Mouse (Mus musculus) CH12.LX (cell line): ENCODE measurements at regions not wholly inside any gene's neighbourhood (a gene's known extent, or its start where the extent isn't known, plus 50 kb on each side); places are given as distances from the start of the nearest gene placed in this dataset.

Source experiments
- DNase-seq: peaks from one replicate; pipeline ENCODE4 v3.0.0-alpha.2; 2013; ENCODE audit errors: extremely low read depth
- H3K27ac ChIP-seq: 2 replicates; pipeline ENCODE4 v1.5.1; 2012; ENCODE audit warnings: low read depth, mild to moderate bottlenecking, control low read depth, moderate library complexity; ENCODE audit not compliant: insufficient read depth
- H3K27me3 ChIP-seq: replicated peaks from 2 replicates; pipeline ENCODE3; 2012; ENCODE audit warnings: inconsistent platforms
- H3K36me3 ChIP-seq, 2 experiments: replicated peaks in 1 of 2; 2 replicates each; pipeline versions ENCODE3 to v1.6.1; 2012; ENCODE audit warnings: inconsistent platforms in 1 of 2, low read length in 1 of 2, mild to moderate bottlenecking in 1 of 2, mixed read lengths in 1 of 2, moderate library complexity in 1 of 2; ENCODE audit not compliant: control insufficient read depth in 1 of 2, insufficient read depth in 1 of 2
- H3K4me1 ChIP-seq, 2 experiments: 2 replicates each; pipeline ENCODE4 v1.6.1; 2012; ENCODE audit warnings: inconsistent platforms in 1 of 2, moderate library complexity in 1 of 2; ENCODE audit not compliant: insufficient read depth in 2 of 2, control insufficient read depth in 1 of 2
- H3K4me2 ChIP-seq: 2 replicates; pipeline ENCODE4 v1.6.1; 2012; ENCODE audit warnings: low read depth, mild to moderate bottlenecking, control low read depth; ENCODE audit not compliant: poor library complexity, insufficient read depth, severe bottlenecking
- H3K4me3 ChIP-seq, 3 experiments: fragments of 150-350 bp in 1 of 3; sonication (generic) in 1 of 3; replicated peaks in 1 of 3; 2 replicates each; pipeline versions ENCODE3 to v1.5.1; 2011 to 2012; ENCODE audit warnings: low read depth in 2 of 3, low read length in 2 of 3, mild to moderate bottlenecking in 2 of 3, moderate library complexity in 2 of 3, control low read depth in 1 of 3, improper control_type of control experiment in 1 of 3, inconsistent platforms in 1 of 3, mixed read lengths in 1 of 3; ENCODE audit not compliant: poor library complexity in 1 of 3
- H3K79me2 ChIP-seq: replicated peaks from 2 replicates; pipeline ENCODE4 v1.6.1; 2012; ENCODE audit warnings: mild to moderate bottlenecking, moderate library complexity; ENCODE audit not compliant: control insufficient read depth, poor library complexity, insufficient read depth, severe bottlenecking; ENCODE audit errors: extremely low read depth
- H3K9ac ChIP-seq: 2 replicates; pipeline ENCODE4 v1.6.1; 2012; ENCODE audit warnings: low read depth, mild to moderate bottlenecking, control low read depth, moderate library complexity; ENCODE audit not compliant: insufficient read depth
- H3K9me3 ChIP-seq: replicated peaks from 2 replicates; pipeline ENCODE3; 2012; ENCODE audit warnings: low read length, inconsistent platforms, mixed read lengths
- BHLHE40 ChIP-seq: IDR thresholded peaks from 2 replicates; pipeline ENCODE4 v1.6.1; 2011; ENCODE audit warnings: mild to moderate bottlenecking, low read depth, low read length, improper control_type of control experiment
- CTCF ChIP-seq, 2 experiments: IDR thresholded peaks in 1 of 2; conservative IDR thresholded peaks in 1 of 2; 2 replicates each; pipeline ENCODE4 v1.5.1; 2011 to 2012; ENCODE audit warnings: low read depth in 2 of 2, low read length in 2 of 2, improper control_type of control experiment in 1 of 2, inconsistent platforms in 1 of 2, mild to moderate bottlenecking in 1 of 2, moderate library complexity in 1 of 2
- ETS1 ChIP-seq: conservative IDR thresholded peaks from 2 replicates; pipeline ENCODE4 v1.6.1; 2012; ENCODE audit warnings: low read depth, mild to moderate bottlenecking, inconsistent platforms, low read length, improper control_type of control experiment, moderate library complexity
- GABPA ChIP-seq: IDR thresholded peaks from 2 replicates; pipeline ENCODE4 v1.6.1; 2012; ENCODE audit warnings: low read depth, low read length, improper control_type of control experiment, inconsistent platforms; ENCODE audit not compliant: insufficient replicate concordance
- HCFC1 ChIP-seq: IDR thresholded peaks from 2 replicates; pipeline ENCODE4 v1.6.1; 2012; ENCODE audit warnings: low read depth, mild to moderate bottlenecking, inconsistent platforms, low read length, improper control_type of control experiment
- IRF4 ChIP-seq: IDR thresholded peaks from 2 replicates; pipeline ENCODE4 v1.6.1; 2014; ENCODE audit warnings: low read depth, mild to moderate bottlenecking, inconsistent platforms, low read length, improper control_type of control experiment
- JUND ChIP-seq: conservative IDR thresholded peaks from 2 replicates; pipeline ENCODE4 v1.6.1; 2011; ENCODE audit warnings: low read depth, low read length, improper control_type of control experiment
- KAT2A ChIP-seq: IDR thresholded peaks from 2 replicates; pipeline ENCODE4 v1.6.1; 2012; ENCODE audit warnings: low read length, improper control_type of control experiment, inconsistent platforms; ENCODE audit not compliant: insufficient replicate concordance
- MEF2A ChIP-seq: IDR thresholded peaks from 2 replicates; pipeline ENCODE4 v1.6.1; 2014; ENCODE audit warnings: low read depth, mild to moderate bottlenecking, inconsistent platforms, low read length, improper control_type of control experiment, borderline replicate concordance
- NELFE ChIP-seq: IDR thresholded peaks from 2 replicates; pipeline ENCODE4 v1.6.1; 2011; ENCODE audit warnings: low read depth, low read length, improper control_type of control experiment
- POLR2AphosphoS2 ChIP-seq: IDR thresholded peaks from 2 replicates; pipeline ENCODE4 v1.6.1; 2011; ENCODE audit warnings: low read depth, low read length, improper control_type of control experiment
- USF2 ChIP-seq: conservative IDR thresholded peaks from 2 replicates; pipeline ENCODE4 v1.6.1; 2011; ENCODE audit warnings: low read depth, low read length, improper control_type of control experiment
- ZKSCAN1 ChIP-seq: IDR thresholded peaks from 2 replicates; pipeline ENCODE4 v1.6.1; 2012; ENCODE audit warnings: low read depth, inconsistent platforms, low read length, improper control_type of control experiment, borderline replicate concordance
- ZMIZ1 ChIP-seq: IDR thresholded peaks from 2 replicates; pipeline ENCODE4 v1.6.1; 2012; ENCODE audit warnings: low read depth, mild to moderate bottlenecking, inconsistent platforms, low read length, improper control_type of control experiment
- ZNF384 ChIP-seq: IDR thresholded peaks from 2 replicates; pipeline ENCODE4 v1.6.1; 2012; ENCODE audit warnings: low read depth, low read length, improper control_type of control experiment, inconsistent platforms
- dilution Hi-C: fragments of 300-500 bp; cut with MboI; formaldehyde crosslinking; loops from 2 replicates; pipeline ENCODE4 v1.14.3; 2020; ENCODE audit warnings: low sequenced_read_pairs; ENCODE audit not compliant: extremely low pct_unique_long_range_greater_than_20kb, extremely low pct_ligation_motif_present
- in situ Hi-C: fragments of 300-500 bp; cut with MboI; formaldehyde crosslinking; loops from 3 replicates; pipeline ENCODE4 v1.14.3; 2019; ENCODE audit warnings: low sequenced_read_pairs, low pct_ligation_motif_present, low pct_unique_long_range_greater_than_20kb, mixed read lengths

DNA sequence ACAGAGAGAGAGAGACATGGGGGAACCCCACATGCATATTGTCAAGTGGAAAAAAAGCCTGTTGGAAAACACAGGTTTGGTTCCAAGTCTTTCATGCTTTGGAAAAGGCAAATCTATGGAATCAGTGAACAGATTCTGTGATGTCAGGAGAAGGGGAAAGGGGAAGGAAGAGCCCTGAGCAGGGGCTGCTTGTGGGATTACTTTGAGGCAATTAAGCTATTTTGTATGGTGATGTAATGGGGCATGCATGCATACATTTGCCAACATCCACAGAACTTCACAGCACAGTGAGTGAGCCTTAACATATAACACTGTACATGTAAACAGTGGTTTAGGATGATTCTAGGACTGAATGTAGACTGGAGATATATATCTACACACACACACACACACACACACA lies 221.0 kb upstream of the 9630041A04Rik start:
- H3K27ac ChIP-seq, result no peak overlapping the region
- H3K27me3 ChIP-seq, result no peaks in the 10 kb centered on the region
- no peaks in the 10 kb centered on the region for H3K79me2 ChIP-seq
- dilution Hi-C loops, result no loop called here
- no peak overlapping the region for H3K9ac ChIP-seq
- H3K36me3 ChIP-seq, result no peaks in the 10 kb centered on the region
- no peaks in the 10 kb centered on the region for H3K4me1 ChIP-seq
- H3K4me2 ChIP-seq, result no peak overlapping the region
- no peak for DNase-seq
- H3K9me3 ChIP-seq, result peaks cover 39% of the 10 kb centered on the region
- no peak overlapping the region for H3K4me3 ChIP-seq
- in situ Hi-C loops, result no loop called here
- TF ChIP-seq ZMIZ1 (no peak), KAT2A (no peak), HCFC1 (no peak), CTCF (conservative IDR thresholded peaks at IDR 0.05 in 1 of 2, IDR thresholded peaks at IDR 0.05 in 1 of 2; ENCODE audit: low read depth in 2 of 2, low read length in 2 of 2) (no peak), GABPA (no peak), BHLHE40 (no peak), ZKSCAN1 (no peak), IRF4 (no peak), POLR2AphosphoS2 (no peak), JUND (no peak), NELFE (no peak), ETS1 (no peak)

- H3K27me3 ChIP-seq, result no peaks in the 10 kb centered on the region
- H3K9me3 ChIP-seq, result peaks cover 78% of the 10 kb centered on the region
- no peaks in the 10 kb centered on the region for H3K79me2 ChIP-seq
- dilution Hi-C loops, result no loop called here
- no peak overlapping the region for H3K4me2 ChIP-seq
- TF ChIP-seq BHLHE40, result no peak
- H3K4me1 ChIP-seq, result no peaks in the 10 kb centered on the region
- no peak for DNase-seq
- no peak overlapping the region for H3K9ac ChIP-seq
- in situ Hi-C loops, result no loop called here
- no peak overlapping the region for H3K27ac ChIP-seq
- H3K4me3 ChIP-seq, result no peak overlapping the region
- no peaks in the 10 kb centered on the region for H3K36me3 ChIP-seq
These were observed 245.4 kb upstream of the 9630041A04Rik start for GRCm38 (mm10) chr9:101616261-101616660.

GRCm38 (mm10) chr9:101615176-101615575 lies 246.5 kb upstream of the 9630041A04Rik start:
- H3K27me3 ChIP-seq, result no peaks in the 10 kb centered on the region
- H3K36me3 ChIP-seq, result no peaks in the 10 kb centered on the region
- H3K9me3 ChIP-seq, result peaks cover 80% of the 10 kb centered on the region
- no peak overlapping the region for H3K4me3 ChIP-seq
- H3K79me2 ChIP-seq, result no peaks in the 10 kb centered on the region
- no peak for DNase-seq
- H3K9ac ChIP-seq, result no peak overlapping the region
- H3K27ac ChIP-seq, result no peak overlapping the region
- H3K4me2 ChIP-seq, result no peak overlapping the region
- no peaks in the 10 kb centered on the region for H3K4me1 ChIP-seq
- in situ Hi-C loops, result no loop called here
- dilution Hi-C loops, result no loop called here
- TF ChIP-seq ZNF384 (no peak), POLR2AphosphoS2 (no peak), USF2 (no peak), KAT2A (no peak), MEF2A (no peak)
- TF ChIP-seq, all 38 proteins: peak for 0
